Comparison of ENCODE assay signal across 8 mouse cellular contexts in the genomic region with DNA sequence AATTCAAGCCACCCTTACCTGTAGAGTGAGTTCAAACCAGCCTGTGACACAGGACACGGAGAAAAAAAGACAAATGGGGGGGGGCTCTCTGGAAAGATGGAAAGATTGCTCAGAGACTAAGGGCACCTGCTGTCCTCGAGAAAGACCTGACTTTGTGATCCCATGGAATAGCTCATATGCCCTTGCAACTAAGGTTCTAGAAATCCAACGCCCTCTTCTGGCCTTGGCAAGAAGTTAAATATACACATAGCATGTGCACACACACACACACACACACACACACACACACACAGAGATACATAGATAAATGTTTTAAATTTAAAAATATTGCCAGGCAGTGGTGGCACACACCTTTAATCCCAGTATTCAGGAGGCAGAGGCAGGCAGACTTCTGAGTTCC. TPM values are rescaled to one million over a fixed set of nuclear protein-coding genes. Genes with fewer than 3 reads are reported as not detected.
A peak's percentile ranks its signal among the peaks of the same experiment; 100 is the strongest.
DNase-seq lines count a peak whose midpoint lies in the region; ATAC-seq and TF ChIP-seq lines count a peak whose summit lies in the region.

No protein-coding gene starts in this region.

- H3K36me3 ChIP-seq in heart, embryonic 11.5 days (ENCODE audit: control insufficient read depth, insufficient read depth, low read length): no peaks in the 10 kb centered on the region
- H3K36me3 ChIP-seq in E14TG2a.4 (ENCODE audit: insufficient read depth, low read length): no peaks in the 10 kb centered on the region
- no peaks in the 10 kb centered on the region for H3K36me3 ChIP-seq in hindbrain, embryonic 12.5 days
- H3K36me3 ChIP-seq in midbrain, embryonic 12.5 days: no peaks in the 10 kb centered on the region

- H3K4me3 ChIP-seq in heart, embryonic 11.5 days (ENCODE audit: low read depth, low read length): peak overlapping the region; percentile 77
- peak overlapping the region; percentile 85 for H3K4me3 ChIP-seq in E14TG2a.4 (replicated peaks; ENCODE audit: low read length)
- H3K4me3 ChIP-seq in hindbrain, embryonic 12.5 days: peak overlapping the region; percentile 63; the same call in 1 of the 2 replicates
- peak overlapping the region; percentile 69 for H3K4me3 ChIP-seq in midbrain, embryonic 12.5 days

- 44% methylated on average over 3 of the region's 3 CpGs for WGBS in heart, embryonic 11.5 days (ENCODE audit: insufficient replicate concordance)
- 48% methylated on average over 3 of the region's 3 CpGs for WGBS in hindbrain, embryonic 12.5 days
- 49% methylated on average over 3 of the region's 3 CpGs for WGBS in midbrain, embryonic 12.5 days

- H3K27me3 ChIP-seq in heart, embryonic 11.5 days (ENCODE audit: control insufficient read depth, insufficient read depth, low read length): no peaks in the 10 kb centered on the region
- H3K27me3 ChIP-seq in E14TG2a.4 (ENCODE audit: insufficient read depth, low read length): peaks cover 17% of the 10 kb centered on the region
- H3K27me3 ChIP-seq in hindbrain, embryonic 12.5 days: 0 out of 2 replicates have a peak, but pooled peaks cover 6% of the 10 kb centered on the region
- H3K27me3 ChIP-seq in midbrain, embryonic 12.5 days: no peaks in the 10 kb centered on the region

- no peak for DNase-seq in heart, postnatal 4 days
- no peak for DNase-seq in frontal cortex, postnatal 36 days (ENCODE audit: low spot score in 2 of 2)
- no peak for DNase-seq in layer of hippocampus, adult 18-20 months (ENCODE audit: low spot score in 2 of 2)
- DNase-seq in cerebellum, adult 9-10 months: no peak

- H3K9ac ChIP-seq in heart, embryonic 11.5 days (ENCODE audit: low read depth, low read length): peak overlapping the region; percentile 74; the same call in 1 of the 2 replicates
- peak overlapping the region; percentile 78 for H3K9ac ChIP-seq in hindbrain, embryonic 12.5 days
- H3K9ac ChIP-seq in midbrain, embryonic 12.5 days (replicated peaks): peak overlapping the region; percentile 75; the same call in 1 of the 2 replicates

- no peak for ATAC-seq in heart, embryonic 11.5 days (replicated peaks; ENCODE audit: insufficient number of reproducible peaks, low FRiP score, low TSS enrichment)
- ATAC-seq in hindbrain, embryonic 12.5 days (ENCODE audit: low FRiP score): no peak
- ATAC-seq in midbrain, embryonic 12.5 days (ENCODE audit: low FRiP score, low read depth): no peak

- 0 out of 2 replicates have a peak, but pooled peaks have one; percentile 4 for TF ChIP-seq CTCF in E14TG2a.4 (conservative IDR thresholded peaks at IDR 0.05; ENCODE audit: low read length)

- peak overlapping the region; percentile 81; the same call in 1 of the 2 replicates for H3K27ac ChIP-seq in heart, embryonic 11.5 days (ENCODE audit: low read depth, low read length)
- H3K27ac ChIP-seq in hindbrain, embryonic 12.5 days: no peak overlapping the region
- 0 out of 2 replicates have a peak overlapping the region, but pooled peaks have one; percentile 80 for H3K27ac ChIP-seq in midbrain, embryonic 12.5 days (replicated peaks)

- H3K4me2 ChIP-seq in heart, embryonic 11.5 days: peak overlapping the region; percentile 96
- H3K4me2 ChIP-seq in hindbrain, embryonic 12.5 days (replicated peaks): peak overlapping the region; percentile 89
- peak overlapping the region; percentile 76 for H3K4me2 ChIP-seq in midbrain, embryonic 12.5 days (replicated peaks)

- peaks cover 4% of the 10 kb centered on the region; the same call in 1 of the 2 replicates for H3K4me1 ChIP-seq in heart, embryonic 11.5 days (ENCODE audit: control insufficient read depth, insufficient read depth, low read length)
- H3K4me1 ChIP-seq in E14TG2a.4 (replicated peaks; ENCODE audit: low read depth, low read length): peaks cover 15% of the 10 kb centered on the region
- peaks cover 21% of the 10 kb centered on the region for H3K4me1 ChIP-seq in hindbrain, embryonic 12.5 days
- peaks cover 21% of the 10 kb centered on the region for H3K4me1 ChIP-seq in midbrain, embryonic 12.5 days

- H3K9me3 ChIP-seq in heart, embryonic 11.5 days (replicated peaks; ENCODE audit: control insufficient read depth, low read length): no peaks in the 10 kb centered on the region
- no peaks in the 10 kb centered on the region for H3K9me3 ChIP-seq in E14TG2a.4 (ENCODE audit: low read length)
- H3K9me3 ChIP-seq in hindbrain, embryonic 12.5 days (replicated peaks): no peaks in the 10 kb centered on the region
- no peaks in the 10 kb centered on the region for H3K9me3 ChIP-seq in midbrain, embryonic 12.5 days

RNA-seq across cellular contexts. Expression of gene Crtc1, which starts 0.9 kb away (rescaled TPM):
- 11.6 and 13.5 TPM in 2 replicates for polyA plus RNA-seq in heart, embryonic 11.5 days (2014; fragmentation: Nextera tagmentation; extraction: Ambion mirVana)
- 10 to 100 TPM; 12.8 to 15.4 TPM for total RNA-seq in heart, postnatal 4 days (2021)
- 24.6 and 27.1 TPM in 2 replicates for polyA plus RNA-seq in hindbrain, embryonic 12.5 days (2016; fragmentation: Nextera tagmentation; extraction: Ambion mirVana)
- 22.8 and 23.6 TPM in 2 replicates for polyA plus RNA-seq in midbrain, embryonic 12.5 days (2016; fragmentation: Nextera tagmentation; extraction: Ambion mirVana)
- total RNA-seq in layer of hippocampus, adult 18-20 months (2021): 100 to 1,000 TPM; 193 to 199 TPM

RNA-seq across cellular contexts. Expression of gene Klhl26, which starts 36.5 kb away (rescaled TPM):
- 9.2 and 10.1 TPM in 2 replicates for polyA plus RNA-seq in heart, embryonic 11.5 days (2014; fragmentation: Nextera tagmentation; extraction: Ambion mirVana)
- total RNA-seq in heart, postnatal 4 days (2021): 1 to 10 TPM; 8.2 to 9.2 TPM
- polyA plus RNA-seq in hindbrain, embryonic 12.5 days (2016; fragmentation: Nextera tagmentation; extraction: Ambion mirVana): 22.2 and 23.9 TPM in 2 replicates
- 17.8 and 18.5 TPM in 2 replicates for polyA plus RNA-seq in midbrain, embryonic 12.5 days (2016; fragmentation: Nextera tagmentation; extraction: Ambion mirVana)
- 10 to 100 TPM; 54.1 to 62.0 TPM for total RNA-seq in layer of hippocampus, adult 18-20 months (2021)

RNA-seq across cellular contexts. Expression of gene Tmem59l, which starts 46.9 kb away (rescaled TPM):
- 0.44 and 0.86 TPM in 2 replicates for polyA plus RNA-seq in heart, embryonic 11.5 days (2014; fragmentation: Nextera tagmentation; extraction: Ambion mirVana)
- total RNA-seq in heart, postnatal 4 days (2021): not detected
- polyA plus RNA-seq in hindbrain, embryonic 12.5 days (2016; fragmentation: Nextera tagmentation; extraction: Ambion mirVana): 27.0 and 29.2 TPM in 2 replicates
- 19.3 and 21.7 TPM in 2 replicates for polyA plus RNA-seq in midbrain, embryonic 12.5 days (2016; fragmentation: Nextera tagmentation; extraction: Ambion mirVana)
- total RNA-seq in layer of hippocampus, adult 18-20 months (2021): 100 to 1,000 TPM; 326 to 327 TPM

RNA-seq across cellular contexts. Expression of gene Crlf1, which starts 52.7 kb away (rescaled TPM):
- polyA plus RNA-seq in heart, embryonic 11.5 days (2014; fragmentation: Nextera tagmentation; extraction: Ambion mirVana): 0.80 and 3.8 TPM in 2 replicates
- under 1 TPM in 1 of 2 experiments, not detected in 1; 0.55 TPM for total RNA-seq in heart, postnatal 4 days (2021)
- 3.3 and 4.2 TPM in 2 replicates for polyA plus RNA-seq in hindbrain, embryonic 12.5 days (2016; fragmentation: Nextera tagmentation; extraction: Ambion mirVana)
- 0.92 and 1.6 TPM in 2 replicates for polyA plus RNA-seq in midbrain, embryonic 12.5 days (2016; fragmentation: Nextera tagmentation; extraction: Ambion mirVana)
- 10 to 100 TPM; 33.1 to 38.2 TPM for total RNA-seq in layer of hippocampus, adult 18-20 months (2021)

Comparison
In these comparisons a context has a peak if more than half of its experiments do, and no peak if none do; other contexts are left out.
1. RNA of gene Tmem59l, which starts 46.9 kb away (polyA plus RNA-seq): 27.0 to 29.2 TPM in hindbrain, embryonic 12.5 days and 19.3 to 21.7 TPM in midbrain, embryonic 12.5 days; 0.44 to 0.86 TPM in heart, embryonic 11.5 days; every median in the first group is over 10 times any median in the second.
2. Peak in every context shown above with its lines, with median percentiles within 50 percentile points of each other: H3K4me2 ChIP-seq, H3K4me3 ChIP-seq and H3K9ac ChIP-seq.